Mouse (Mus musculus): ENCODE data around the gene Cbr2.

GRCm38 (mm10) chr11:120683536-120683935 lies 48.4 kb downstream of the Cbr2 start:
- TF ChIP-seq CTCF (IDR thresholded peaks at IDR 0.05; ENCODE audit: low read depth) (no peak), EP300 (IDR thresholded peaks at IDR 0.05; ENCODE audit: low read depth) (no peak)
